Mouse (Mus musculus) hindbrain, embryonic 16.5 days (tissue): ENCODE data around the gene Tmod4. TPM values are rescaled to one million over a fixed set of nuclear protein-coding genes. Genes with fewer than 3 reads are reported as not detected.
"Not testable (repeated sequence)": the region's sequence is repeated elsewhere in the genome, so short reads cannot be mapped to it uniquely, and the experiment has no call there.

Experiments
- ATAC-seq: fragments of 200-750 bp; cut with Nextera tagmentation; 2 replicates; pipeline ENCODE4 v1.8.0; 2017; ENCODE audit warnings: moderate TSS enrichment, moderate library complexity
- H3K27ac ChIP-seq: fragments of 300-500 bp; sonication (generic); 2 replicates; pipeline ENCODE4 v1.5.1; 2014; ENCODE audit warnings: low read depth, mild to moderate bottlenecking, control low read depth, low read length, moderate library complexity
- H3K27me3 ChIP-seq: fragments of 300-500 bp; sonication (generic); replicated peaks from 2 replicates; pipeline ENCODE4 v1.6.1; 2014; ENCODE audit warnings: low read length; ENCODE audit not compliant: control insufficient read depth, insufficient read depth
- H3K36me3 ChIP-seq: fragments of 300-500 bp; sonication (generic); 2 replicates; pipeline ENCODE4 v1.6.1; 2014; ENCODE audit warnings: mild to moderate bottlenecking, low read length, moderate library complexity, mixed read lengths; ENCODE audit not compliant: control insufficient read depth, insufficient read depth
- H3K4me1 ChIP-seq: fragments of 300-500 bp; sonication (generic); 2 replicates; pipeline ENCODE4 v1.6.1; 2014; ENCODE audit warnings: low read depth, low read length; ENCODE audit not compliant: control insufficient read depth, insufficient read depth
- H3K4me2 ChIP-seq: fragments of 300-500 bp; sonication (generic); 2 replicates; pipeline ENCODE4 v1.6.1; 2014; ENCODE audit warnings: mild to moderate bottlenecking, low read length, control low read depth, moderate library complexity
- H3K4me3 ChIP-seq: fragments of 300-500 bp; sonication (generic); 2 replicates; pipeline ENCODE4 v1.5.1; 2014; ENCODE audit warnings: mild to moderate bottlenecking, low read length, control low read depth, moderate library complexity
- H3K9ac ChIP-seq: fragments of 300-500 bp; sonication (generic); 2 replicates; pipeline ENCODE4 v1.6.1; 2014; ENCODE audit warnings: low read depth, mild to moderate bottlenecking, control low read depth, low read length, moderate library complexity
- H3K9me3 ChIP-seq: fragments of 300-500 bp; sonication (generic); 2 replicates; pipeline ENCODE4 v1.6.1; 2014; ENCODE audit warnings: mild to moderate bottlenecking, low read length, moderate library complexity; ENCODE audit not compliant: control insufficient read depth
- WGBS: fragments of 180-500 bp; shearing (Covaris S2); extraction: QIAGEN DNeasy Blood & Tissue Kit; methylation state at CpG from one replicate; pipeline ENCODE4 v1.1.7; 2014; 5-methylcytosine and 5-hydroxymethylcytosine counted together
- polyA plus RNA-seq: library from polyadenylated mRNA; unstranded; fragments of >200 nt; fragmentation: Nextera tagmentation; extraction: Ambion mirVana; gene quantifications from 2 replicates; pipeline ENCODE4 v1.2.1, GENCODE M21; 2015

The Tmod4 gene
- polyA plus RNA-seq: 0.98 and 1.7 TPM in 2 replicates

GRCm38 (mm10) chr3:95124246-95124645 lies at the start of gene Tmod4:
Tmod4 (plus strand) TSS chr3:95124476.
- 54% methylated on average over 6 of the region's 6 CpGs for WGBS
- H3K27me3 ChIP-seq: no peaks in the 10 kb centered on the region
- no peak within 1 kb of the TSS for H3K4me3 ChIP-seq
- H3K27ac ChIP-seq: no peak within 1 kb of the TSS
- H3K36me3 ChIP-seq: peaks cover 27% of the 10 kb centered on the region
- H3K4me2 ChIP-seq: no peak within 1 kb of the TSS
- H3K9ac ChIP-seq: no peak within 1 kb of the TSS
- H3K9me3 ChIP-seq: no peaks in the 10 kb centered on the region
- H3K4me1 ChIP-seq: peaks cover under 1% of the 10 kb centered on the region; the same call in 1 of the 2 replicates
- peak; percentile 38; the same call in 1 of the 2 replicates for ATAC-seq

DNA sequence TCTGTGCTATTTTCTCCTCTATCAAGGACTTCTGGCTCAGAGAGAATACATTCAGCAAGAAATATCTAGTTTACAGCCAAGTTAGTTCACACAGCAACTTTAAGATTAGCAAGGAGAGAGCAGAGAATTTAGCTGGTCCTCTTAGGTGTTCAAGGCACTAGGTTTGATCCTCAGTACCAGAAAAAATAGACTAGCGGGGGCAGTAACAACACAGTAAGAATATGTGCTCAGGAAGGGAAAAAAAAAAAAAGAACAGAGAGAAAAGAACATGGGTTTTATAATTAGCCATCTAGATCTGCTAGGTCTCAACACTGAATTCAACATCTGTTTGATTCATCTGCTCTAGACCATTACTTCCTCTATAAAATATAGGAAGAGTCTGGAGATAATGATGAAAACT lies 36.2 kb upstream of the Tmod4 start:
- no peak overlapping the region for H3K27ac ChIP-seq
- WGBS: 94% methylated on average over 1 of the region's 1 CpGs
- H3K4me3 ChIP-seq: no peak overlapping the region
- H3K4me2 ChIP-seq: no peak overlapping the region
- no peak for ATAC-seq
- H3K36me3 ChIP-seq: no peaks in the 10 kb centered on the region
- no peaks in the 10 kb centered on the region for H3K4me1 ChIP-seq
- H3K27me3 ChIP-seq: no peaks in the 10 kb centered on the region
- no peaks in the 10 kb centered on the region for H3K9me3 ChIP-seq
- H3K9ac ChIP-seq: no peak overlapping the region

GRCm38 (mm10) chr3:95100854-95101253 lies 23.4 kb upstream of the Tmod4 start:
- no peak overlapping the region for H3K27ac ChIP-seq
- H3K4me3 ChIP-seq: no peak overlapping the region
- no peaks in the 10 kb centered on the region for H3K9me3 ChIP-seq
- no peak overlapping the region for H3K4me2 ChIP-seq
- H3K9ac ChIP-seq: no peak overlapping the region
- H3K27me3 ChIP-seq: no peaks in the 10 kb centered on the region
- no peak for ATAC-seq
- 58% methylated on average over 2 of the region's 2 CpGs for WGBS
- H3K36me3 ChIP-seq: no peaks in the 10 kb centered on the region; the same call in 1 of the 2 replicates
- peaks cover 8% of the 10 kb centered on the region for H3K4me1 ChIP-seq

DNA sequence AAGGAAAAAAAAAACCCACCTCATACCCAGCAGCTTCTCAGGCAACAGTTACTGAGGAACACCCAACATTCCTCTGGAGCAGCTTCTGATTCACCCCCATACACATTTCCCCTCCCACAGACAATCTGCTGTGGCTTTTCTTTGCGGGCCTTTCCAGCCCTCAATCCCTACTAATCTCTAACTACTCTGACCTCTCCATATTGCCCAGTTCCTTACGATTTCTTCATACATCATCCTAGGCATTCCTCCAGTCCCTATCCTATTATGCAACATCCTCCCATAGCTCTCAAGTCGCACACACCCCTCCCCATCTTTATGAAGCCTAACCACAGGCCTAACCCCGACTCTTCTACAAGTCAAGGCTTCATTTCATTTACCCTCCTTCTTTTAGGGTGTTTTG lies 19.2 kb upstream of the Tmod4 start:
- Histone ChIP-seq H3K9ac (peak overlapping the region; percentile 83), H3K27ac (no peak overlapping the region), H3K27me3 (no peaks in the 10 kb centered on the region), H3K36me3 (no peaks in the 10 kb centered on the region; the same call in 1 of the 2 replicates), H3K4me3 (peak overlapping the region; percentile 79), H3K4me2 (peak overlapping the region; percentile 70), H3K9me3 (no peaks in the 10 kb centered on the region), H3K4me1 (peaks cover 8% of the 10 kb centered on the region)
- 76% methylated on average over 4 of the region's 4 CpGs for WGBS
- no peak for ATAC-seq

- ATAC-seq: no peak; the same call in 1 of the 2 replicates
- Histone ChIP-seq H3K9ac (peak overlapping the region; percentile 83), H3K4me2 (peak overlapping the region; percentile 70), H3K27ac (peak overlapping the region; percentile 78), H3K4me3 (peak overlapping the region; percentile 79), H3K27me3 (no peaks in the 10 kb centered on the region), H3K4me1 (peaks cover 8% of the 10 kb centered on the region), H3K9me3 (no peaks in the 10 kb centered on the region), H3K36me3 (no peaks in the 10 kb centered on the region; the same call in 1 of the 2 replicates)
- under 1% methylated on average over 16 of the region's 16 CpGs for WGBS
Observed at GRCm38 (mm10) chr3:95105586-95106337, 18.5 kb upstream of the Tmod4 start.

- peak within 1 kb of the TSS; percentile 78 for H3K27ac ChIP-seq
- H3K4me2 ChIP-seq: peak within 1 kb of the TSS; percentile 70
- peaks cover 8% of the 10 kb centered on the region for H3K4me1 ChIP-seq
- no peaks in the 10 kb centered on the region for H3K27me3 ChIP-seq
- peak within 1 kb of the TSS; percentile 83 for H3K9ac ChIP-seq
- ATAC-seq: peak; percentile 92
- H3K4me3 ChIP-seq: peak within 1 kb of the TSS; percentile 79
- no peaks in the 10 kb centered on the region; the same call in 1 of the 2 replicates for H3K36me3 ChIP-seq
- WGBS: under 1% methylated on average over 51 of the region's 51 CpGs
- H3K9me3 ChIP-seq: no peaks in the 10 kb centered on the region
Observed at GRCm38 (mm10) chr3:95106338-95107117, 17.7 kb upstream of the Tmod4 start, which contains the start of gene Pip5k1a. Pip5k1a (minus strand) TSS chr3:95106930.

DNA sequence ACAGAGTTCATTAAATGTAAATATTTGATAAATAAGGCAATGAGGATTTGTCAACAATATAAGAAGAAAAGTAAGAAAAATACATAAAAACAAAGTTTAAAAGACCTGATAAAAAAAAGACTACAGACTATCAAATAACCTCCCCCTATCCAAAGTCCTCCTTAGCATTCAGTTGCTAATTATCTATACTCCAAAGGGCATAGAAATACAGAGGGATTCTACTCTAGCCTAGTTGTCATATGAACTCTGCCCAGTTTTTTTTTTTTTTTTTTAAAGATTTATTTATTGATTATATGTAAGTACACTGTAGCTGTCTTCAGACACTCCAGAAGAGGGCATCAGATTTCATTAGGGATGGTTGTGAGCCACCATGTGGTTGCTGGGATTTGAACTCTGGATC lies 17.0 kb upstream of the Tmod4 start:
- H3K9ac ChIP-seq, H3K27ac ChIP-seq, H3K36me3 ChIP-seq, H3K27me3 ChIP-seq, H3K9me3 ChIP-seq, ATAC-seq: not testable (repeated sequence)
- peak overlapping the region; percentile 79 for H3K4me3 ChIP-seq
- H3K4me2 ChIP-seq: peak overlapping the region; percentile 64
- H3K4me1 ChIP-seq: peaks cover 12% of the 10 kb centered on the region

DNA sequence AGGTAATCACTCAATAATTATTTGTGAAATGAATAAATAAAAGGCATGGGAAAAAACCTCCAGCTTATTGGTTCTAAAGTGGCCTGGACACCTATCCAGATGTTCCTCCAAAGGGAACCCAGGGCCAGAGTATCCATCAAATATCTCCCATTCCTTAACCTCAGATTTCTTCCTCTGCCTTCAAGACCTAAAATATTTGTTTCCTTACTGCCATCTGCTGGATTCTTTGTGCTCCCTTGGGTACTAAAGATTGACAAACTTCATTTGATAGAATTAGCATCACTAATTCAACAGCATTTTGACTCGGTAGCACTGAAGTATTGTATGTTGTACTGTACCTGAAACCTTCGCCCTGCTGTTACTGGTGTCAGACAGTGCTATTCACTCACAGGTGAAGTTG lies 16.4 kb upstream of the Tmod4 start:
- Histone ChIP-seq H3K27me3 (no peaks in the 10 kb centered on the region), H3K27ac (no peak overlapping the region), H3K4me1 (peaks cover 16% of the 10 kb centered on the region), H3K9me3 (no peaks in the 10 kb centered on the region), H3K9ac (no peak overlapping the region), H3K4me3 (no peak overlapping the region), H3K4me2 (no peak overlapping the region), H3K36me3 (no peaks in the 10 kb centered on the region; the same call in 1 of the 2 replicates)
- WGBS: 71% methylated on average over 2 of the region's 2 CpGs
- no peak for ATAC-seq
